Mouse (Mus musculus): ENCODE measurements at regions not wholly inside any gene's neighbourhood (a gene's known extent, or its start where the extent isn't known, plus 50 kb on each side); places are given as distances from the start of the nearest gene placed in this dataset.

DNA sequence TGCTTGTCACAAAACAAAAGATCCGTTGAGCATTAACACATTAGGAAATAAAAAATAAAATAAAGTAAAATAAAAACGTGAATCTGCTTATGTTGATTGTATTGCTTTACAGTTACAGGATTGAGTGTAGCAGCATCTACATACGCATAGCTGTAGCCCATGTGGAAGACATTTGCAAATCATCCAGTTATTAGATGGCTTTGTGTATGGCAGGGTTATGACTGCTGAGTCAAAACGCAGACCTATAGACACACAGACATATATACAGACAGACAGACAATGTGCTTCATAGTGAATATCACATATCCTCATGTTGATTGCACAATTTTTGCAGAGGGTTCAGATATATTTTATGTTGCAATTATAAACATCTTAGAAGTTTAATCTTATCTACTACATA is 64.5 kb downstream of the Gm11146 start:
- peak; percentile 26; the same call in 1 of the 2 replicates for ATAC-seq (ENCODE audit: low FRiP score)
- Histone ChIP-seq H3K9ac (ENCODE audit: low read depth, low read length) (0 out of 2 replicates have a peak overlapping the region, but pooled peaks have one; percentile 31), H3K27me3 (ENCODE audit: control insufficient read depth, insufficient read depth, low read length) (no peaks in the 10 kb centered on the region), H3K9me3 (ENCODE audit: control insufficient read depth, low read length) (no peaks in the 10 kb centered on the region), H3K4me1 (replicated peaks; ENCODE audit: control insufficient read depth, insufficient read depth, low read length) (no peaks in the 10 kb centered on the region), H3K27ac (ENCODE audit: low read depth, low read length) (peak overlapping the region; percentile 84), H3K4me3 (ENCODE audit: low read depth, low read length) (no peak overlapping the region), H3K4me2 (replicated peaks; ENCODE audit: low read depth, low read length) (peak overlapping the region; percentile 26; the same call in 1 of the 2 replicates), H3K36me3 (ENCODE audit: control insufficient read depth, insufficient read depth, low read length) (no peaks in the 10 kb centered on the region)
- no peak for DNase-seq (ENCODE audit: low spot score)
- 80% methylated on average over 4 of the region's 4 CpGs for WGBS

DNA sequence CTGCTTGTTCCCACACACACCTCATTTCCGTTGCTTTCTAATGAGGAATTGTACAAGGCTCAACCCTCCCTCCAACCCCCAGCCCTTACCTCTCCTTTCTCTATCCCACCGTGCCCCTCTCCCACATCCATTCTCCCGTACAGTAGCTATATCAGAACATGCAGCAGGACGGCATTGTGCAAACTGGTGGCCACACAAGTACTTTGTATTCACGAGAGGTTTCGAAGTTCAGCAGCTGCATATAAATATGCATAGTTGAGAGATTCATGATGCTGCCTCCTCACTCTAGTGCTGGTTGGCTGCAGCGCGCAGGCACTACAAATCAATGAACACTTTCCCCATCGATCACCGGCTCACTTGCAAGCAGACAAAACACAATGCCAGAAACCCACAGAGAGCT is 65.1 kb downstream of the Gm11146 start:
- Histone ChIP-seq H3K4me3 (ENCODE audit: low read depth, low read length) (no peak overlapping the region), H3K4me1 (replicated peaks; ENCODE audit: control insufficient read depth, insufficient read depth, low read length) (no peaks in the 10 kb centered on the region), H3K36me3 (ENCODE audit: control insufficient read depth, insufficient read depth, low read length) (no peaks in the 10 kb centered on the region), H3K27me3 (ENCODE audit: control insufficient read depth, insufficient read depth, low read length) (no peaks in the 10 kb centered on the region), H3K9me3 (ENCODE audit: control insufficient read depth, low read length) (no peaks in the 10 kb centered on the region), H3K9ac (ENCODE audit: low read depth, low read length) (peak overlapping the region; percentile 31; the same call in 1 of the 2 replicates), H3K27ac (ENCODE audit: low read depth, low read length) (peak overlapping the region; percentile 84), H3K4me2 (replicated peaks; ENCODE audit: low read depth, low read length) (peak overlapping the region; percentile 26)
- DNase-seq (ENCODE audit: low spot score) (peak; percentile 67), ATAC-seq (ENCODE audit: low FRiP score) (peak; percentile 92)
- 42% methylated on average over 10 of the region's 10 CpGs for WGBS

DNA sequence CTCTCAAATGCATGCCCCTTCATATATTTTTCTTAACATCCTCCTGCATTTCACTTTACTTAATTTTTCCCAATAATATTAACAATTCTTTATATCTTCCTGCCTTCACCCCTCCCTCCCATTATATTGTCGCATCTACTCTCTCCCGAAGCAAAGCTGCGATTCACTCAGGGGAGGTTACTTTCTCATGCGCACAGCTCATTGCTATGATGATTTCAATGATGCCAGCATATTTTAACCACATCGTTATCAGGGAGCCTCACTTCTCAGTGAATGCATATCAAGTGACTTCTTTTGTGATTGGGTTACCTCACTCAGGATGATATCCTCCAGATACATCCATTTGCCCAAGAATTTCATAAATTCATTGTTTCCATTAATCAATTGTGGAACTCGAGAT is 65.6 kb downstream of the Gm11146 start:
- Histone ChIP-seq H3K4me2 (replicated peaks; ENCODE audit: low read depth, low read length) (peak overlapping the region; percentile 26), H3K4me1 (replicated peaks; ENCODE audit: control insufficient read depth, insufficient read depth, low read length) (no peaks in the 10 kb centered on the region), H3K27ac (ENCODE audit: low read depth, low read length) (peak overlapping the region; percentile 84), H3K9ac (ENCODE audit: low read depth, low read length) (peak overlapping the region; percentile 31; the same call in 1 of the 2 replicates), H3K36me3 (ENCODE audit: control insufficient read depth, insufficient read depth, low read length) (no peaks in the 10 kb centered on the region), H3K27me3 (ENCODE audit: control insufficient read depth, insufficient read depth, low read length) (no peaks in the 10 kb centered on the region), H3K9me3 (ENCODE audit: control insufficient read depth, low read length) (no peaks in the 10 kb centered on the region), H3K4me3 (ENCODE audit: low read depth, low read length) (no peak overlapping the region)
- 59% methylated on average over 6 of the region's 6 CpGs for WGBS
- ATAC-seq (ENCODE audit: low FRiP score) (peak; percentile 71), DNase-seq (ENCODE audit: low spot score) (peak; percentile 28)

DNA sequence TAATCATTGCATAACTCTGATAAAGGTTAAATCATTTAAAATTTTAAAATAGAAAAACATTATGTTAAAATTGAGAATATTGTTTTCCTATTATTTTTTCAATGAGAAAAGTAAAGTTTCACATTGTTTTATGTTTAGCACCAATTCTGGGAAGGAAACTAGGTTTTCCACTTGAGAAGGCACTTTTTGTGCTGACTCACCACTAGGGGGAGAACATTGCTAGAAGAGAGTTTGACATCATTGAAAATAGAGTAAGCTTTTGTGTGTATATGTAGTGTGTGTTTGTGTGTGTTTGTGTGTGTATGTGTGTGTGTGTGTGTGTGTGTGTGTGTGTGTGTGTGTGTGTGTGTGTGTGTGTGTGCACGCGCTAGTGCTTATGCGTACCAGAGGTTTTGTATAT is 66.9 kb downstream of the Gm11146 start:
- Histone ChIP-seq H3K4me3 (ENCODE audit: low read depth, low read length) (no peak overlapping the region), H3K4me2 (replicated peaks; ENCODE audit: low read depth, low read length) (no peak overlapping the region), H3K27me3 (ENCODE audit: control insufficient read depth, insufficient read depth, low read length) (no peaks in the 10 kb centered on the region), H3K4me1 (replicated peaks; ENCODE audit: control insufficient read depth, insufficient read depth, low read length) (no peaks in the 10 kb centered on the region), H3K27ac (ENCODE audit: low read depth, low read length) (no peak overlapping the region), H3K9me3 (ENCODE audit: control insufficient read depth, low read length) (no peaks in the 10 kb centered on the region), H3K9ac (ENCODE audit: low read depth, low read length) (no peak overlapping the region), H3K36me3 (ENCODE audit: control insufficient read depth, insufficient read depth, low read length) (no peaks in the 10 kb centered on the region)
- no peak for ATAC-seq (ENCODE audit: low FRiP score)
- peak; percentile 51 for DNase-seq (ENCODE audit: low spot score)
- 78% methylated on average over 3 of the region's 3 CpGs for WGBS

DNA sequence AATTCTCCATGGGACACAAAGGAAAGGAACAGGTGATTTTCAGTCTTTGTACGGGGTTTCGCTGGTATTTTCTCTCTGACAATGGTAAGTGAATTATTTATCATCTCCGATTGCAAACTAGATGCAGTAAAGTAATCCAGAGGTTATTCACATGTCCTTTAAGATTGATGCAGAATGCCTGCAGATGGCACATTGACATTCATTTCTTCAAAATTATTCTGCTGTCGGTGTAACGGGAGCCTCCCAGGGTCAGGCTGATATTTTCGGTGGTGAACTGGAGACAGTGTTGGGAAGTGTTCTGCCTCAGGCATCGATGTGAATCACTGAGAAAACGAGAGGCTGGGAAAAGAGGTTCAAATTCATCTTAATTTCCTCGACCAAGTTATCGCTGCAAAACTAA is 70.3 kb downstream of the Gm11146 start:
- no peaks in the 10 kb centered on the region for H3K27me3 ChIP-seq (ENCODE audit: control insufficient read depth, insufficient read depth, low read length)
- H3K4me1 ChIP-seq (replicated peaks; ENCODE audit: control insufficient read depth, insufficient read depth, low read length): no peaks in the 10 kb centered on the region
- no peaks in the 10 kb centered on the region for H3K36me3 ChIP-seq (ENCODE audit: control insufficient read depth, insufficient read depth, low read length)
- ATAC-seq (ENCODE audit: low FRiP score) (no peak), DNase-seq (ENCODE audit: low spot score) (peak; percentile 18)
- H3K9ac ChIP-seq (ENCODE audit: low read depth, low read length): no peak overlapping the region
- H3K4me3 ChIP-seq (ENCODE audit: low read depth, low read length): no peak overlapping the region
- H3K9me3 ChIP-seq (ENCODE audit: control insufficient read depth, low read length): no peaks in the 10 kb centered on the region
- 65% methylated on average over 10 of the region's 10 CpGs for WGBS
- H3K4me2 ChIP-seq (replicated peaks; ENCODE audit: low read depth, low read length): no peak overlapping the region
- H3K27ac ChIP-seq (ENCODE audit: low read depth, low read length): no peak overlapping the region; the same call in 1 of the 2 replicates

DNA sequence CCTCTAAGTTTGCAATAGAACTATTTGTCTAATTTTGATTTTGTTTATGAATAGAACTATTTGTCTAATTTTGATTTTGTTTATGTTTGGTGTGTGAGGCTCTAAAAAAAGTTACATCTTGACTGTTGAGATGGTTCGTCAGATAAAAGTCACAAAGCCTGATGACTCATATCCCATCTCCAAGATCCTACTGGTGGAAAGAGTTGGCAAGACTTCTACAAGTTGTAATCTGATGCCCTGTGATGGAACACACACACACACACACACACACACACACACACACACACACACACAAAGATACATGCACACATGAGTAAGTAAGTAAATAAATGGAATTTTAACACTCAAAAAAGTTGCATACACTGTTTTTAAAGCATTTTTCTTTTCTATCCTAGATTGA is 73.9 kb downstream of the Gm11146 start:
- WGBS: 81% methylated on average over 1 of the region's 1 CpGs
- no peaks in the 10 kb centered on the region for H3K4me1 ChIP-seq (replicated peaks; ENCODE audit: control insufficient read depth, insufficient read depth, low read length)
- ATAC-seq (ENCODE audit: low FRiP score) (no peak), DNase-seq (ENCODE audit: low spot score) (no peak)
- no peak overlapping the region for H3K4me2 ChIP-seq (replicated peaks; ENCODE audit: low read depth, low read length)
- H3K27ac ChIP-seq (ENCODE audit: low read depth, low read length): no peak overlapping the region
- no peak overlapping the region for H3K9ac ChIP-seq (ENCODE audit: low read depth, low read length)
- H3K9me3 ChIP-seq (ENCODE audit: control insufficient read depth, low read length): no peaks in the 10 kb centered on the region
- no peak overlapping the region for H3K4me3 ChIP-seq (ENCODE audit: low read depth, low read length)
- no peaks in the 10 kb centered on the region for H3K36me3 ChIP-seq (ENCODE audit: control insufficient read depth, insufficient read depth, low read length)
- no peaks in the 10 kb centered on the region for H3K27me3 ChIP-seq (ENCODE audit: control insufficient read depth, insufficient read depth, low read length)

DNA sequence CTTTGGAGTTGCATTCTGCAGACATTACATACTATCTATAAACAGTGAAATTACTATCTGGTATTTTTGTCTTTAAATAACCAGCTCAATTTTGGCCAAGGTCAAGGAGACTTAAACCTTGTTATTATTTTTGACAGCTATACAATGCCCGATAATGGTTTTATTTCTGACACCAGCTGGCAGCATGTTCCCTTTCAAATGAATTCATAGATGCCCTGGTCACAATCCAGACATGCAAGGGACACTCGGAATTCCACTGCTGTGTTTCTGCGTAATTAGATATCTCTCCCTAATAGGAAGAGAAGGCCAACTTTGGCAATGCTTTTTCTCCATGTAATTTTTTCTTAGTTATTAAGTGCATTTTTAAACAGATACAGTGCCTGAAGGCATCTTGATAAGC is 87.3 kb downstream of the Gm11146 start:
- H3K4me3 ChIP-seq (ENCODE audit: low read depth, low read length): no peak overlapping the region
- H3K4me2 ChIP-seq (replicated peaks; ENCODE audit: low read depth, low read length): no peak overlapping the region
- ATAC-seq (ENCODE audit: low FRiP score) (no peak), DNase-seq (ENCODE audit: low spot score) (no peak)
- no peaks in the 10 kb centered on the region for H3K9me3 ChIP-seq (ENCODE audit: control insufficient read depth, low read length)
- no peak overlapping the region for H3K9ac ChIP-seq (ENCODE audit: low read depth, low read length)
- no peak overlapping the region for H3K27ac ChIP-seq (ENCODE audit: low read depth, low read length)
- no peaks in the 10 kb centered on the region for H3K27me3 ChIP-seq (ENCODE audit: control insufficient read depth, insufficient read depth, low read length)
- H3K4me1 ChIP-seq (replicated peaks; ENCODE audit: control insufficient read depth, insufficient read depth, low read length): no peaks in the 10 kb centered on the region
- WGBS: 74% methylated on average over 3 of the region's 3 CpGs
- no peaks in the 10 kb centered on the region for H3K36me3 ChIP-seq (ENCODE audit: control insufficient read depth, insufficient read depth, low read length)

DNA sequence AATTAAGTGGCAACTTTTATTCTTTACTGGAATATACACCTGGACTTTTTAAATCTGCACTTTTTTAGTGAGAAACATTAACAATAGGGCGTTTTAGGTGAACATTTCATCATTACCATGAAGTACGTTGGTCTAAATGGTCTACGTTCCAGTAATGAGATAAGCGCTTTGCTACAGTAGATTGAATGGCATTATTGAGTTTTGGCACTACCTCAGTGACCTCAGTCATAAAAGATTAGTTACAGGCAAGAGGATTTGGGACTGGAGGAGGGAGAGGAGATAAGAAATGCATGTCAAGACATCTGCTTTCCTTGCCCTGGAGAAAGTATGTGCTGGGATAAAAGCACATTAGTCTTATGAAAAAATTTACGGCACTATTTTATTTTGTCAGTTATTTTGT is 98.3 kb downstream of the Gm11146 start:
- Histone ChIP-seq H3K9me3 (ENCODE audit: control insufficient read depth, low read length) (no peaks in the 10 kb centered on the region), H3K4me3 (ENCODE audit: low read depth, low read length) (no peak overlapping the region), H3K36me3 (ENCODE audit: control insufficient read depth, insufficient read depth, low read length) (no peaks in the 10 kb centered on the region), H3K9ac (ENCODE audit: low read depth, low read length) (no peak overlapping the region), H3K27ac (ENCODE audit: low read depth, low read length) (no peak overlapping the region), H3K27me3 (ENCODE audit: control insufficient read depth, insufficient read depth, low read length) (no peaks in the 10 kb centered on the region), H3K4me1 (replicated peaks; ENCODE audit: control insufficient read depth, insufficient read depth, low read length) (no peaks in the 10 kb centered on the region), H3K4me2 (replicated peaks; ENCODE audit: low read depth, low read length) (no peak overlapping the region)
- 86% methylated on average over 5 of the region's 5 CpGs for WGBS
- DNase-seq (ENCODE audit: low spot score) (no peak), ATAC-seq (ENCODE audit: low FRiP score) (no peak)

DNA sequence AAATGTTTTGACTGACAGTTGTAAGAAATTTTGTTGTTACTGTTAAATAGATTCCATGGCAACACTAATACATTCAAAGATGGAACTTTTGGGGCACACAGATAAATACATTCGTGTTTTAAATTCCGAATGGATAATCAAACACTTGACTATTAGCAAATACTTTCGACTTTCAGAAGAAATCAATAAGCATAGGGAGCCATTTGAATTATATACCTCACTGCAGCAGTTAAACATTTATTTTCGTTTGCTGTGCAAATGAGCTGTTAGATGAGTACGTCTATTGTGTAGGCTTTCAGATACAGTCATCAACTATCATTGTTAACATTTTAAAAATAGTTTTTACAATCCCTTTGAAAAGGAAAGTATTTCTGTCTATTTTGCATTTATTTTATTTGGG is 99.0 kb downstream of the Gm11146 start:
- no peak for DNase-seq (ENCODE audit: low spot score)
- H3K9me3 ChIP-seq (ENCODE audit: control insufficient read depth, low read length): no peaks in the 10 kb centered on the region
- no peak overlapping the region for H3K4me3 ChIP-seq (ENCODE audit: low read depth, low read length)
- H3K4me1 ChIP-seq (replicated peaks; ENCODE audit: control insufficient read depth, insufficient read depth, low read length): no peaks in the 10 kb centered on the region
- no peaks in the 10 kb centered on the region for H3K27me3 ChIP-seq (ENCODE audit: control insufficient read depth, insufficient read depth, low read length)
- H3K4me2 ChIP-seq (replicated peaks; ENCODE audit: low read depth, low read length): no peak overlapping the region
- no peak overlapping the region for H3K27ac ChIP-seq (ENCODE audit: low read depth, low read length)
- no peaks in the 10 kb centered on the region for H3K36me3 ChIP-seq (ENCODE audit: control insufficient read depth, insufficient read depth, low read length)
- 87% methylated on average over 5 of the region's 5 CpGs for WGBS
- H3K9ac ChIP-seq (ENCODE audit: low read depth, low read length): no peak overlapping the region
- no peak for ATAC-seq (ENCODE audit: low FRiP score)

Measured in hindbrain, embryonic 11.5 days (tissue).